Mouse (Mus musculus) cortical plate, adult 2 months (tissue): ENCODE measurements around the gene Nos3.

Source experiments
- CTCF ChIP-seq: fragments of 200-500 bp; IDR thresholded peaks from 2 replicates; pipeline ENCODE4 v1.5.1; 2011; ENCODE audit warnings: mild to moderate bottlenecking, control low read depth, low read length; ENCODE audit not compliant: insufficient read depth; ENCODE audit errors: extremely low read depth
- POLR2A ChIP-seq: fragments of 200-500 bp; IDR thresholded peaks from 2 replicates; pipeline ENCODE4 v1.6.1; 2011; ENCODE audit warnings: mild to moderate bottlenecking, low read length, control low read depth; ENCODE audit not compliant: insufficient read depth; ENCODE audit errors: extremely low read depth

- TF ChIP-seq POLR2A (no peak), CTCF (no peak)
Observed at GRCm38 (mm10) chr5:24380499-24380898, 15.9 kb downstream of the Nos3 start.
